Mouse (Mus musculus) bone marrow, adult 2 months (tissue): ENCODE data around the gene Gm20422. TPM values are rescaled to one million over a fixed set of nuclear protein-coding genes. Genes with fewer than 3 reads are reported as not detected.
A peak's percentile ranks its signal among the peaks of the same experiment; 100 is the strongest.

Source experiments
- H3K27ac ChIP-seq: fragments of 200-500 bp; 2 replicates; pipeline ENCODE4 v1.5.1; 2012; ENCODE audit warnings: low read depth, mild to moderate bottlenecking, control low read depth, inconsistent platforms, low read length; ENCODE audit not compliant: control insufficient read depth, poor library complexity, insufficient read depth
- H3K4me1 ChIP-seq: fragments of 200-500 bp; 2 replicates; pipeline ENCODE4 v1.6.1; 2011; ENCODE audit warnings: low read length; ENCODE audit not compliant: control insufficient read depth, insufficient read depth
- H3K4me3 ChIP-seq: fragments of 200-500 bp; replicated peaks from 2 replicates; pipeline ENCODE3; 2011; ENCODE audit warnings: mild to moderate bottlenecking, low read depth, low read length, control low read depth; ENCODE audit not compliant: control insufficient read depth
- CTCF ChIP-seq: fragments of 200-500 bp; IDR thresholded peaks from 2 replicates; pipeline ENCODE4 v1.5.1; 2011; ENCODE audit warnings: low read length, control low read depth; ENCODE audit not compliant: control insufficient read depth, insufficient read depth
- POLR2A ChIP-seq: fragments of 200-500 bp; IDR thresholded peaks from 2 replicates; pipeline ENCODE4 v1.6.1; 2011; ENCODE audit warnings: low read depth, mild to moderate bottlenecking, control low read depth, low read length, borderline replicate concordance; ENCODE audit not compliant: control insufficient read depth
- WGBS: fragments of 180-500 bp; shearing (Covaris S2); methylation state at CpG from one replicate; pipeline ENCODE4 v1.1.7; 2018; 5-methylcytosine and 5-hydroxymethylcytosine counted together
- polyA plus RNA-seq: library from polyadenylated mRNA; stranded (reverse); fragments of >200 nt; gene quantifications from 2 replicates; pipeline ENCODE4 v1.2.4, GENCODE M21; 2011; ENCODE audit warnings: low replicate concordance; ENCODE audit not compliant: missing spikeins, insufficient read depth, insufficient read length

Gene Gm20422
- polyA plus RNA-seq, 1 experiment: 3.8 TPM

DNA sequence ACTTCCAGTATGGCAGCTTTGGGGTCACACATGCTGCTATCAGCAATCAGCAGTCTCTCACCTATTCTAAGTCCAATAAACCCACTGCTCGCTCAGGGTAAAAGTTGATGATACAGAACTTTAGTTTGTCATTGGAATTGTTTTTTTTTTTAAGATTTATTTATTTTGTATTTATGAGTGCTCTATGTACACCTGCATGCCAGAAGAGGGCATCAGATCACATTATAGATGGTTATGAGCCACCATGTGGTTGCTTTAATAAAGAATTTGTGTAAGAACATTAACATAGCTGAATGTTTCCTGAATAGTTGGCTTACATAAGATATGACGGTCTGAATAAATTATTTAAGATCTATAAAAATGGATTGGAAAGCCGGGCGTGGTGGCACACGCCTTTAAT is 16.4 kb downstream of the Gm20422 start:
- TF ChIP-seq CTCF (no peak), POLR2A (no peak)
- H3K4me1 ChIP-seq: no peaks in the 10 kb centered on the region
- no peak overlapping the region for H3K4me3 ChIP-seq
- 83% methylated on average over 5 of the region's 5 CpGs for WGBS
- H3K27ac ChIP-seq: no peak overlapping the region

GRCm38 (mm10) chr8:69752437-69752836 is 22.2 kb downstream of the Gm20422 start:
- WGBS: 63% methylated on average over 2 of the region's 2 CpGs
- Histone ChIP-seq H3K4me1 (no peaks in the 10 kb centered on the region; the same call in none of the 2 replicates), H3K27ac (no peak overlapping the region), H3K4me3 (no peak overlapping the region)
- no peak for TF ChIP-seq CTCF
- TF ChIP-seq POLR2A: no peak

- TF ChIP-seq CTCF (no peak), POLR2A (peak; percentile 96)
- Histone ChIP-seq H3K4me1 (no peaks in the 10 kb centered on the region; the same call in none of the 2 replicates), H3K27ac (peak within 1 kb of the TSS; percentile 100), H3K4me3 (peak within 1 kb of the TSS; percentile 98)
- 4% methylated on average over 48 of the region's 48 CpGs for WGBS
Observed at GRCm38 (mm10) chr8:69749544-69750454, 24.9 kb downstream of the Gm20422 start, which contains the start of gene Zfp963. Gene Zfp963 (minus strand): TSS chr8:69749970.

DNA sequence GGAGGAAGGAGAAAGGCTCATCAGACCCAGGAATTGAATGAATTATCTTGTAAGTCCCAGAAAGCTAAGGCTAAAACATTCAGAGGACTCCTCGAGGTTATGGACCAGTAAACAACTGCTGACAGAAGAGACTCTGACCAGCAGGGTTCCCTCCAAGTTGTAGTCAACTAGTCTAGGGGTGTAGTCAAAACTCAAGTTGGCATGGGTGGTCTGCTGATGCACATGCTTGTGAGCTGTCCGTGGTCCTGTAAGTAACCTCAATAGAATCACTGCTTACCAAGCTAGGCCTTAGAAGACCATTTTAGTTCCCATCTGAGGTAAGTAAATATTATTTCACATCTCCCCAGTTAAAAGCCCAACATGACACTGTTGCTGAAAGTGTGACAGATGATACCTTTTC is 33.5 kb downstream of the Gm20422 start:
- Histone ChIP-seq H3K4me3 (no peak overlapping the region), H3K27ac (no peak overlapping the region), H3K4me1 (no peaks in the 10 kb centered on the region)
- WGBS: 76% methylated on average over 2 of the region's 2 CpGs
- TF ChIP-seq POLR2A (no peak), CTCF (no peak)

GRCm38 (mm10) chr8:69740763-69741162 is 33.9 kb downstream of the Gm20422 start:
- TF ChIP-seq POLR2A (no peak), CTCF (no peak)
- Histone ChIP-seq H3K27ac (no peak overlapping the region), H3K4me1 (no peaks in the 10 kb centered on the region), H3K4me3 (no peak overlapping the region)
- WGBS: 79% methylated on average over 6 of the region's 6 CpGs

GRCm38 (mm10) chr8:69735495-69735894 is 39.2 kb downstream of the Gm20422 start:
- Histone ChIP-seq H3K27ac (no peak overlapping the region), H3K4me3 (no peak overlapping the region), H3K4me1 (no peaks in the 10 kb centered on the region)
- 74% methylated on average over 1 of the region's 1 CpGs for WGBS
- TF ChIP-seq CTCF (no peak), POLR2A (no peak)

- H3K4me3 ChIP-seq: peak overlapping the region; percentile 52
- H3K27ac ChIP-seq: no peak overlapping the region
- TF ChIP-seq CTCF (no peak), POLR2A (no peak)
- H3K4me1 ChIP-seq: no peaks in the 10 kb centered on the region; the same call in 1 of the 2 replicates
- WGBS: 33% methylated on average over 5 of the region's 5 CpGs
Observed at GRCm38 (mm10) chr8:69717232-69717580, 57.5 kb downstream of the Gm20422 start.

- H3K4me1 ChIP-seq: no peaks in the 10 kb centered on the region; the same call in 1 of the 2 replicates
- TF ChIP-seq POLR2A (peak; percentile 89; the same call in 1 of the 2 replicates), CTCF (no peak)
- WGBS: under 1% methylated on average over 52 of the region's 52 CpGs
- H3K4me3 ChIP-seq: peak overlapping the region; percentile 76
- H3K27ac ChIP-seq: peak overlapping the region; percentile 98
Observed at GRCm38 (mm10) chr8:69716403-69717231, 58.1 kb downstream of the Gm20422 start.
